Mouse (Mus musculus) embryonic stem cell, embryonic (primary cell): ENCODE data around the gene Acot6.

Experiments
- CTCF ChIA-PET, 4 experiments: fragments of 300-600 bp in 2 of 4; fragments of 350-600 bp in 2 of 4; sonication (Branson Sonifier 250); formaldehyde crosslinking; loops; one replicate each; lab custom pipeline; 2022; ENCODE audit warnings: inconsistent platforms in 2 of 4; lab: Charles Lee
- POLR2A ChIA-PET, 4 experiments: fragments of 300-600 bp in 2 of 4; fragments of 350-600 bp in 2 of 4; sonication (Branson Sonifier 250); formaldehyde crosslinking; loops; one replicate each; lab custom pipeline; 2022; ENCODE audit warnings: antibody characterized with exemption in 4 of 4, inconsistent platforms in 1 of 4; lab: Charles Lee

Acot6 gene

DNA sequence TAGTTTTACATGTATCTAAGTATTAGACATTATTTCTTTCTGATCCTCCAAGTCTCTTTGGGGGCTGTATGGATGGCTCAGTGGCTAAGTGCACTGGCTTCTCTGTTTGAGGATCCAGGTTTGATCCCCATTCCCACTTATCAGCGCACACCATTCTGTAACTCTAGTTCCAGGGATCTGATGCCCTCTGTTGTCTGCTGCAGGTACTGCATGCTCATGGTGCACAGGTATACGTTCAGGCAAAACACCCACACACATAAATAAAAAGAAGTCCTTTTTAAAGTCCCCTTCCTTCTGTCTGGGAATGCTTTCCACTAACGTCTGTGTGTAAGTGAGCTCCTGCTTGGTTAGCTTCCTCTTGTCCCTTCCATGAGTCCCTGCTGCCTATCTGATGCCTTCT is 31.8 kb downstream of the Acot6 start:
- CTCF ChIA-PET, result interaction anchor here (0.7 to 1.3 kb wide), 10 partner anchors 12 to 418 kb away, joined by 3 to 5 read pairs (median 3); partner anchors contain the start of gene Pnma1 (in 1 of the 4)
- POLR2A ChIA-PET, result interaction anchor here in 1 of 4 experiments (0.6 to 1.3 kb wide), 3 partner anchors 19 to 59 kb away, joined by 3 read pairs; partner anchors contain the start of gene Acot6

DNA sequence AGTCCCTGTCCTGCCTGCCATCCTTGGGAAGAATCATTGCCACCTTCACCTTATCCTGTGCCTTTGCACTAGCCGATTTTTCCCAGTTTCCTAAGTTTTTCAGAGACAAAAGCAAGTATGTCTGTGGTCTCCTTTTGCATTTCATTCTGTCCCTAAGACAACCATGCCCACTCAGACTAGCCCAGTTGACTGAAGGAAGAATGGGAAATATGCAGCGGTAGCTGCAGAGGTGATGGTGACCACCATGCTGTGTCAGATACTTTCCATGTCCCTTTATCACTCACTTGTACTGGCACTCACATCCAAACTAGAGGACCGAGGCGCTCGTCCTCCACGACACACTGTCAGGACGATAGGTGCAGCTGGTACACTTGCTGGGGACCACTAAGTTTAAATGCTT is 36.7 kb downstream of the Acot6 start:
- POLR2A ChIA-PET, result interaction anchor here in 3 of 4 experiments (0.5 to 0.6 kb wide), 3 partner anchors 12 to 145 kb away, joined by 3 to 4 read pairs (median 4); no protein-coding TSS in a partner anchor
- CTCF ChIA-PET, result interaction anchor here in 1 of 4 experiments (0.7 kb wide), 1 partner anchor 117 kb away, joined by 3 read pairs; no protein-coding TSS in a partner anchor

DNA sequence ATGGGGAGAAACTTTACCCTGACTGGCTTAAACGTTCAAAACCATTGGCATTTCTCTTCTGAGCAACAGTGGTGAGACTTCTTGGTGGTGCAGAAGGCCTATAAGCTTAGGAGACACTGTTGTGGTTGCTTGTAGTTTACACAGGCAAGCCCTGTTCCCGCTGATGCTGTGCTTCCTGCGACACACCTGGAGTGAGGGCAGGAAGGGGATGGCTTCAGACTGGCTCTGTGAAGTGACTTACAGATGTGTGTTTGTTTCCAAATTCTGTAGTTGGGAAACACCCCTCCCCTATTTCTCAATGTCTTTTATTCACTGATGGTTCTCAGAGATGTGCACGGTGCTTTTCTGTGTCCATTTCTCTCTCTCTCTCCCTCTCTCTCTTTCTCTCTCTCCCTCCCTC is 39.7 kb downstream of the Acot6 start:
- ChIA-PET CTCF (interaction anchor here in 1 of 4 experiments (0.6 kb wide), 1 partner anchor 110 kb away, joined by 3 read pairs; no protein-coding TSS in a partner anchor), POLR2A (no interaction called here)

DNA sequence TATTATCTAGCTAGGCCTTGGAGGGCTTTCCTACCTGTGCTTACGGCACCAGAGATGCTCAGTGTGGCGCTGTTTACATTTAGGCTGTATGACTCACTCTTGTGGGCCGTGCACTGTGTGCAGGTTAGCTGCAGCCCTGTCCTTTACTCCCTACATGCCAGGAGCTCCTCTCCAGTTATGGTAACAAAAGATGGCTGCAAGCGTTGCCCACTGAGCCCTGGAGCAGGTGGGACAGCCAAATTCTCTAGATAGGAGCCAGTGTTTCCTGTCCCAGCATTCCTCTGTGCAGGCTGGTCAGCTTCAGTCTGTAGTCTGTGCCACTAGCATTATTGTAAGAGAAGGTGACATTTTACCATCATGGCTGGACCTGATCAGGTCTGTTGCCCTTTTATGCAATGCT is 40.8 kb downstream of the Acot6 start:
- ChIA-PET CTCF (interaction anchor here in 2 of 4 experiments (0.6 to 0.8 kb wide), 2 partner anchors 21 to 273 kb away, joined by 3 to 4 read pairs; no protein-coding TSS in a partner anchor), POLR2A (interaction anchor here in 1 of 4 experiments (0.6 kb wide), 1 partner anchor 22 kb away, joined by 3 read pairs; no protein-coding TSS in a partner anchor)

DNA sequence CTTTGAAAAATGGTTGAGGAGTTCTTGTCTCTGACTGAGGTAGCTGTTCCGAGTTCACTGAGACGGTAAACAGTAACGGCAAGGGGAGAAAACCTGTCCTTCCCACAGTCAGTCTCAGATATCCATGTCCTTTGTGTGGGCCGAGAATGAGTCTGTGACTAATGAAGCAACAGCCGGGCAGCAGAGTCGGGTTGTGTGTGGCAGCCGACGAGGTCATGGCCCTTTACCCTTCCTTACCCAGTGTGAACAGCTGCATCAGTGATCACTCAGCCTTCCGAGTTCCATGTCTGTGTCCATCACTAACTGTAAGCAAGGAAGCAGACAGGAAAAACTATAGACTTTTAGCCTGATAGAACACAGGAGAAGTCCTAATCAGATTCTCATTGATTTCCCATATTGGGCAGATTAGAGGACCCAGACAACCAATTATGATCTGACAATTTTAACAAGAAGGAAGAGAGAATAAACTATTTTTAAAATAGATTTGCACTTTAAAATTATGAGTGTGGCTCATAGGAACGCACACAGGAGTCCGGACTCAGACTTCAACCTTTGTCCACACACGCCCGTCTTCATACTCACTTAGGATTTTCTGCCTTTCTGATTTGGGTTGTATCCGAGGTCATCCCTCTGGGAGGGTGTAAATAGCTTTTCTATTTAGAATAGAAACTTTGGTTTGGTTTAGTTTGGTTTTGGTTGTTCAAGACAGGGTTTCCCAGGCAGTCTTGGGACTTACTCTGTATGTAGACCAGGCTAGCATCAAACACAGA is 42.0 kb downstream of the Acot6 start:
- ChIA-PET POLR2A (no interaction called here), CTCF (no interaction called here)

DNA sequence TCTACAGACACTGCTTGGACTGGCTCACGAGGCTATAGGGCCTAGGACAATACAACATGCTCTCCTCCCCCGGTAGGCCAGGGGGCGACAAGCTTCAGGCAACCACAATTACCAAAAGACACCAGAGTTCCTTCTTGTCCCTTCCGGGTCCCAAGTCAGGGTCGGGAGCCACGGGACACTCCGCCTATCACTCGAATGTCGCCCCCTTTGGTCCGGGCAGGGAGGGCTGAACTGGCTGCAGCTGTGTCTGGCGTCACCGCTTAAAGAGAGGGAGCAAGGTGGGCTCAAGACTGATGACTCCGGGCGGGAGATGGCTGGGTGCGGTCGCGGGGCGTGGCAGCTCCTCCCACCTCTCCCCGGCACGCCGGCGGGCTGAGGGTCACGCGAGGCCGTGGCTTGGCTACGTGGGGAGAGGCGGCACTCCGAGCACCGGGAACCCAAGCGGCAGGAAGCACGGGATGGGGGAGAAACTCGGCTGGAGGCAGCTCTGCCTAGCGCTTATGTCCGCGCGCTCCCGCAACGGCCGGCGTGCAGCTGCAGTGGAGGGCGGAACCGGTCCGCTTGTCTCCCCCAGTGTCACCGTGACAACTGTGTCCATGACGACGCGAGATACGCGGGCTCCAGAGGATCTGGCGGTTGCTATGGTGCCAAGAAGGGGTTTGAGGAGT is 47.6 kb downstream of the Acot6 start, which contains the start of gene Pnma1:
TSS of gene Pnma1 (minus strand) at position 536 of the 668 bp plus-strand sequence.
- CTCF ChIA-PET, result interaction anchor here in 3 of 4 experiments (0.5 to 1.8 kb wide), 17 partner anchors 10 to 197 kb away, joined by 3 to 5 read pairs (median 3); partner anchors contain the start of gene Dnal1 (in 1 of the 3)
- POLR2A ChIA-PET, result interaction anchor here (0.5 to 5.3 kb wide), 25 partner anchors 10 to 198 kb away, joined by 3 to 31 read pairs (median 5); partner anchors contain the start of genes Ptgr2 (in 2 of the 4), Riox1 (in 1 of the 4) and Zfp410 (in 1 of the 4)

DNA sequence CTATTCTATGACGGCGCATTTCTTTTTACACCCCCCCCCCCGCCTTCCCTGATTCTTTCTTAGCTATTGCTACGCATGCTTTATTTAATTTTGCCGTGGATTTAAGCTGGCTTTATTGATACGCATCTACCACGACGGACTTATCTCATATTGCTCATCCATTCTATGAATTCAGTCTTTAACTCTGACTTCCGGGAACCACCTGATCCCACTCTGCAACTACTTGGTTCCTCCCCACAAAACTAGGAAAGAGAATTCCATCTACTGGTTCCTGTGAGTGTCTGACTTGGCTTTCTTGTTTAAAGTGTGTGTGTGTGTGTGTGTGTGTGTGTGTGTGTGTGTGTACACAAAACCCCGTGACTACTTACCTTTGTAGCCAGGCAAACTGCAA is 48.2 kb downstream of the Acot6 start:
- CTCF ChIA-PET, result interaction anchor here (0.6 to 1.8 kb wide), 11 partner anchors 10 to 232 kb away, joined by 3 to 5 read pairs (median 4); partner anchors contain the start of gene Dnal1 (in 1 of the 4)

GRCm38 (mm10) chr12:84149971-84150370 is 49.5 kb downstream of the Acot6 start:
- POLR2A ChIA-PET, result interaction anchor here in 3 of 4 experiments (0.6 to 5.3 kb wide), 14 partner anchors 8 to 102 kb away, joined by 3 to 31 read pairs (median 4); no protein-coding TSS in a partner anchor
- CTCF ChIA-PET, result no interaction called here

More for the DNA sequence above, 48.2 kb downstream of the Acot6 start:
- POLR2A ChIA-PET, result interaction anchor here in 3 of 4 experiments (0.6 to 5.3 kb wide), 19 partner anchors 9 to 198 kb away, joined by 3 to 31 read pairs (median 5); partner anchors contain the start of genes Ptgr2 (in 1 of the 3) and Riox1 (in 1 of the 3)

- CTCF ChIA-PET, result no interaction called here
- POLR2A ChIA-PET, result interaction anchor here in 3 of 4 experiments (0.7 to 5.3 kb wide), 9 partner anchors 10 to 201 kb away, joined by 3 to 31 read pairs (median 4); partner anchors contain the start of gene Riox1 (in 1 of the 3)
Measured at GRCm38 (mm10) chr12:84150976-84151375, 50.5 kb downstream of the Acot6 start.

- CTCF ChIA-PET, result interaction anchor here (0.5 to 1.4 kb wide), 6 partner anchors 10 to 669 kb away, joined by 3 to 18 read pairs (median 3); no protein-coding TSS in a partner anchor
- POLR2A ChIA-PET, result interaction anchor here in 2 of 4 experiments (0.6 to 2.2 kb wide), 13 partner anchors 8 to 202 kb away, joined by 3 to 9 read pairs (median 4); partner anchors contain the start of genes Dnal1 (in 1 of the 2) and Riox1 (in 1 of the 2)
Measured at GRCm38 (mm10) chr12:84151911-84152310, 51.5 kb downstream of the Acot6 start.

DNA sequence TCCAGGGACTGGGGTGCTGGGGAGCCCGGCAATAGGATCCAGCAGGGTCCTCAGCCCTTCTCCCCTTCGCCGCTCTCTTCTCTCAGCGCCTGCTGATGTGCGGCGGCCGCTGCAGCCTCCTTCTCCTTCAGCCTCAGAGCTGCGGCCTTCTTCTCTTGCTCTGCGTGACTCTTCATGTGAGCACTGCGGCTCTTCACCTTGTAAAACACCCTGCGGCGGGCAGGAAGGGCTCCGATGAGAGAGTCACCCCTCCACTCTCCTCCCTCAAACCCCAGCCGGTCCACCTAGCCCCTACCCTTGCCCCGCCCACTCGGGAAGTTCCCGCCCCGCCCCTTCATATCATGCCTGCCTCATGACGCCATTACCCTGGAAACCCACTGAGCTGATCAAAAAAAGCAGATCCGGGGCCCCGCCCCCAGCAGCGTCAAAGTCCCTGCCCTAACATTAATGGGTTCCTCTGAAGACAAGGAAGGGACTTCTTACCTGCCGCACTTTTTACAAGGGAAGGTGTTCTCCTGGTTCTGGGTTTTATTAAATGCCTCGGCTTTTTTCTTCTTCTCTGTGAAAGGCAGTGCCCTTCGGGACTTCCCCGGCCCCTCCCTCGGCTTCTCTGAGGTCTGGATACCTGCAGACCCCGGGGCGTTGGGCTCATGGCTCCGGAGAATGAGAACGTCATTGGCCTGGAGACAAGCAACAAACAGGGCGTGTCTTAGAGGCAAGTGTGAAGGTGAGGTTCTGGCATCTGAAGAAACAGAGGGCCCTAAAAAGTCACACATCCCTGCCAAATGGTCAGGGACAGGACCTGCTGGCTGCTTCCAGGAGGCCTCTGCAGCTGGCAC is 52.1 kb downstream of the Acot6 start:
- ChIA-PET POLR2A (interaction anchor here in 3 of 4 experiments (0.6 to 2.2 kb wide), 20 partner anchors 7 to 1863 kb away, joined by 3 to 9 read pairs (median 4); partner anchors contain the start of genes Dnal1 (in 1 of the 3) and Riox1 (in 1 of the 3)), CTCF (interaction anchor here (0.5 to 1.4 kb wide), 13 partner anchors 9 to 669 kb away, joined by 3 to 18 read pairs (median 4); no protein-coding TSS in a partner anchor)

DNA sequence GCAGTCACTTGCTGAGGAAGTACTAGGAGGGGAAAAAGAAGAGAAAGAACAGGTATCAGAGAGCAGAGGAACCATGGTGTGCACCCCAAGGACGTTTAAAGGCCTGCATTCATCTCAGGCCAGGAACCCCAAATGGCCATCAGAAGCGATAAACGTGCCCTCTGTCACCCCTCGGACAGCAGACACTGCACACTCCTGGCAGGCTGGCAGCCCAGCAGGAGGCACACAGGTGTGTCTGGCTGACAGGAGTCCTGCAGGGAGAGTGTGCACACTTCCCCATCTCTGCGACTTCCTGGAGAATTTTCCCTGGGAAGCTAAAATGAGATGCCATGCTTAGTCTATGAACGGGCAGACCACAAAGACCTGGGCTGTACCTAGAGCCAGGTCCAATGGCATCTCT is 53.0 kb downstream of the Acot6 start:
- ChIA-PET CTCF (interaction anchor here in 2 of 4 experiments (0.7 to 1.4 kb wide), 2 partner anchors 9 to 136 kb away, joined by 3 to 4 read pairs; no protein-coding TSS in a partner anchor), POLR2A (interaction anchor here in 2 of 4 experiments (1.1 to 2.2 kb wide), 5 partner anchors 8 to 93 kb away, joined by 4 to 9 read pairs (median 5); partner anchors contain the start of gene Dnal1 (in 1 of the 2))

GRCm38 (mm10) chr12:84154786-84155522 is 54.5 kb downstream of the Acot6 start:
- CTCF ChIA-PET, result no interaction called here
- POLR2A ChIA-PET, result interaction anchor here in 2 of 4 experiments (0.7 to 1.5 kb wide), 8 partner anchors 9 to 296 kb away, joined by 3 to 5 read pairs (median 3); partner anchors contain the start of genes Aldh6a1 (in 1 of the 2) and Lin52 (in 1 of the 2)

DNA sequence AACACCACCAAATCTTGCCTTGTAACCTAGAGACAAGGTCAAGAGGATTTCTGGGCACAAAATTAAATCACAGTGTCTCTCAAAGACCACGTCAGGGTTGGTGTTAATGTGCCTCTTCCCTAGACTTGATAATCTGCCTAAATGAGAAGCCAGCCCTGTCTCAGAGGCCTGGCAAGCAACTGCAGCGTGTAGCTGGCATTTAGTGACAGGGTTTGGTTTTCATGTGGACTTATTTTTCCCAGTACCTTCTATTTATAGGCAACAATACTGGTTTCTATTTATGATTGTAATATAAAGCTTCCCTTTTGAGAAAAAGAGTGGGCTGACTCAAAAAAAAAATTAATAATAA is 55.0 kb downstream of the Acot6 start:
- POLR2A ChIA-PET, result interaction anchor here in 2 of 4 experiments (0.7 to 1.5 kb wide), 5 partner anchors 8 to 90 kb away, joined by 3 to 4 read pairs (median 3); no protein-coding TSS in a partner anchor
- CTCF ChIA-PET, result no interaction called here

DNA sequence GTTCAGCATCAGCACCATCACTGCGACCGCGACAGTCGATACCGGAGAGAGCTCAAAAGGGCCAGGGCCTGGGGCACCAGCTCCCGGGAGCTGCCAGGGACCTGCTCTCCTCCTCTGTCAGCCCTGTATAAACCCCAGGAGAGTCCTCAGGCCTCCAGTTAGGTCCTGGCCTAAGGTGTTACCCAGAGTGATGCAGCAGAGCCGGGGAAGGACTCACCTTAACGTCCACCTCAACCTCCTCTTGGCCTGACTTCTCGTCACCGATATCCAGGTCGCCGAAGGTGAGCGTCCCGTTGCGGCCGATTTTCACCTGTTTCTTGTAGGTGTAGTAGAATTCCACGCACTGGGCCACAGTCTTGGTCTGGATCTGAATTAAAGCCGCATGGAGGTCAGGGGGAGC is 55.8 kb downstream of the Acot6 start:
- POLR2A ChIA-PET, result interaction anchor here in 1 of 4 experiments (0.8 kb wide), 1 partner anchor 19 kb away, joined by 3 read pairs; no protein-coding TSS in a partner anchor

DNA sequence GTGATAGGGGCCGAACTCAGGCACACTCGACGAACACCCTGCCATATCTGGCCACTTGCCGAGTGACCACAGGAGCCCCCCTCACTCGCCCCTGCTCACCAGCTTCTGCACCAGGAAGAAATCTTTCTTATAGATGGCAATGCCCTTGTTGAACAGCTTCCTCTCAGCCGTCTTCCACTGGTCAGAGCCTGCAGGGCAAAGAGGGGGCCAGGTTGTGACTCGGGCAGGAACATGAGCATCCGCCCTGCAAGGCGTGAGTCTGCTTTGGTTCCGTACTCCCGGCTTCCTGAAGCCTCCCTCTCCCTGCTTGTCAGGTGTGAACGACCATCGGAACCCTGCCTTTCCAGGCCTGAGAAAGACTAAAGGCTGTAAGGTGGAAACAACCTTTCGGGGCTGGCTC is 57.7 kb downstream of the Acot6 start:
- CTCF ChIA-PET, result interaction anchor here in 3 of 4 experiments (0.6 to 1.2 kb wide), 4 partner anchors 9 to 122 kb away, joined by 3 to 5 read pairs (median 3); partner anchors contain the start of gene Pnma1 (in 1 of the 3)
- POLR2A ChIA-PET, result interaction anchor here in 2 of 4 experiments (0.7 to 1.7 kb wide), 8 partner anchors 8 to 470 kb away, joined by 3 to 8 read pairs (median 3); partner anchors contain the start of gene Pnma1 (in 1 of the 2)

More for the DNA sequence above, 55.8 kb downstream of the Acot6 start:
- CTCF ChIA-PET, result no interaction called here
